Mouse (Mus musculus) MEL (cell line): ENCODE measurements around the gene Arhgap5. TPM values are rescaled to one million over a fixed set of nuclear protein-coding genes. Genes with fewer than 3 reads are reported as not detected.

Experiments used
- DNase-seq: peaks from one replicate; pipeline ENCODE4 v3.0.0; 2011; ENCODE audit warnings: low read depth, low spot score
- H3K27ac ChIP-seq: 2 replicates; pipeline ENCODE4 v1.5.1; 2012; ENCODE audit warnings: low read depth, mild to moderate bottlenecking, control low read depth, low read length, moderate library complexity; ENCODE audit not compliant: control insufficient read depth
- H3K27me3 ChIP-seq, 2 experiments: fragments of 150-350 bp in 1 of 2; sonication (generic) in 1 of 2; 2 replicates each; pipeline ENCODE4 v1.6.1; 2012; ENCODE audit warnings: low read length in 2 of 2, mild to moderate bottlenecking in 2 of 2, improper control_type of control experiment in 1 of 2, moderate library complexity in 1 of 2; ENCODE audit not compliant: insufficient read depth in 2 of 2, control insufficient read depth in 1 of 2
- H3K36me3 ChIP-seq, 2 experiments: 2 replicates each; pipeline ENCODE4 v1.6.1; 2012 to 2014; ENCODE audit warnings: low read length in 2 of 2, improper control_type of control experiment in 1 of 2, inconsistent platforms in 1 of 2, mild to moderate bottlenecking in 1 of 2; ENCODE audit not compliant: insufficient read depth in 2 of 2, control insufficient read depth in 1 of 2
- H3K4me1 ChIP-seq, 2 experiments: fragments of 150-350 bp in 1 of 2; sonication (generic) in 1 of 2; 2 replicates each; pipeline ENCODE4 v1.6.1; 2012; ENCODE audit warnings: low read length in 2 of 2, improper control_type of control experiment in 1 of 2, mild to moderate bottlenecking in 1 of 2; ENCODE audit not compliant: insufficient read depth in 2 of 2, control insufficient read depth in 1 of 2
- H3K4me3 ChIP-seq, 2 experiments: fragments of 150-350 bp in 1 of 2; sonication (generic) in 1 of 2; 2 replicates each; pipeline ENCODE4 v1.5.1; 2012; ENCODE audit warnings: low read depth in 2 of 2, low read length in 2 of 2, mild to moderate bottlenecking in 2 of 2, moderate library complexity in 2 of 2, control low read depth in 1 of 2, improper control_type of control experiment in 1 of 2; ENCODE audit not compliant: control insufficient read depth in 1 of 2, insufficient read depth in 1 of 2
- H3K79me2 ChIP-seq: 2 replicates; pipeline ENCODE4 v1.6.1; 2012; ENCODE audit warnings: mild to moderate bottlenecking, low read length, moderate library complexity; ENCODE audit not compliant: control insufficient read depth, poor library complexity, insufficient read depth
- H3K9ac ChIP-seq: 2 replicates; pipeline ENCODE4 v1.6.1; 2012; ENCODE audit warnings: low read depth, mild to moderate bottlenecking, control low read depth, low read length, moderate library complexity; ENCODE audit not compliant: control insufficient read depth, poor library complexity, severe bottlenecking
- H3K9me3 ChIP-seq: fragments of 150-350 bp; sonication (generic); replicated peaks from 2 replicates; pipeline ENCODE4 v1.6.1; 2012; ENCODE audit warnings: mild to moderate bottlenecking, low read length, improper control_type of control experiment, moderate library complexity; ENCODE audit not compliant: insufficient read depth
- BHLHE40 ChIP-seq: IDR thresholded peaks from 2 replicates; pipeline ENCODE4 v1.6.1; 2012; ENCODE audit warnings: low read depth, mild to moderate bottlenecking, inconsistent platforms, low read length, improper control_type of control experiment, borderline replicate concordance
- CHD1 ChIP-seq: IDR thresholded peaks from 2 replicates; pipeline ENCODE4 v1.6.1; 2012; ENCODE audit warnings: low read depth, mild to moderate bottlenecking, inconsistent platforms, low read length, improper control_type of control experiment
- CTCF ChIP-seq, 3 experiments: IDR thresholded peaks in 2 of 3; conservative IDR thresholded peaks in 1 of 3; 2 replicates each; pipeline ENCODE4 v1.5.1; 2011 to 2012; ENCODE audit warnings: low read length in 3 of 3, low read depth in 2 of 3, mild to moderate bottlenecking in 2 of 3, improper control_type of control experiment in 1 of 3, inconsistent platforms in 1 of 3, mixed read lengths in 1 of 3, moderate library complexity in 1 of 3; ENCODE audit not compliant: control insufficient read depth in 1 of 3, insufficient read depth in 1 of 3, poor library complexity in 1 of 3, severe bottlenecking in 1 of 3
- ELF1 ChIP-seq: IDR thresholded peaks from 2 replicates; pipeline ENCODE4 v1.6.1; 2014; ENCODE audit warnings: low read depth, mild to moderate bottlenecking, inconsistent platforms, low read length, improper control_type of control experiment, moderate library complexity
- GABPA ChIP-seq: IDR thresholded peaks from 2 replicates; pipeline ENCODE4 v1.6.1; 2012; ENCODE audit warnings: low read depth, mild to moderate bottlenecking, inconsistent platforms, low read length, improper control_type of control experiment, moderate library complexity
- GATA1 ChIP-seq: IDR thresholded peaks from 2 replicates; pipeline ENCODE4 v1.6.1; 2011; ENCODE audit warnings: low read depth, low read length, improper control_type of control experiment
- HCFC1 ChIP-seq: IDR thresholded peaks from 2 replicates; pipeline ENCODE4 v1.6.1; 2012; ENCODE audit warnings: low read depth, mild to moderate bottlenecking, inconsistent platforms, low read length, improper control_type of control experiment, moderate library complexity
- JUND ChIP-seq: IDR thresholded peaks from 2 replicates; pipeline ENCODE4 v1.6.1; 2011; ENCODE audit warnings: low read depth, mild to moderate bottlenecking, improper control_type of control experiment, low read length
- KAT2A ChIP-seq: conservative IDR thresholded peaks from 2 replicates; pipeline ENCODE4 v1.6.1; 2012; ENCODE audit warnings: low read depth, low read length, improper control_type of control experiment, inconsistent platforms
- MAFK ChIP-seq: IDR thresholded peaks from 2 replicates; pipeline ENCODE4 v1.6.1; 2011; ENCODE audit warnings: low read depth, mild to moderate bottlenecking, low read length, improper control_type of control experiment, borderline replicate concordance
- MAX ChIP-seq: IDR thresholded peaks from 2 replicates; pipeline ENCODE4 v1.6.1; 2011; ENCODE audit warnings: low read length, improper control_type of control experiment
- MAZ ChIP-seq: IDR thresholded peaks from 2 replicates; pipeline ENCODE4 v1.6.1; 2012; ENCODE audit warnings: low read depth, mild to moderate bottlenecking, inconsistent platforms, low read length, improper control_type of control experiment
- MEF2A ChIP-seq: IDR thresholded peaks from 2 replicates; pipeline ENCODE4 v1.6.1; 2014; ENCODE audit warnings: low read depth, mild to moderate bottlenecking, inconsistent platforms, low read length, improper control_type of control experiment; ENCODE audit not compliant: poor library complexity, insufficient replicate concordance, severe bottlenecking; ENCODE audit errors: extremely low read depth
- MXI1 ChIP-seq: IDR thresholded peaks from 2 replicates; pipeline ENCODE4 v1.6.1; 2011; ENCODE audit warnings: mild to moderate bottlenecking, low read depth, low read length, improper control_type of control experiment
- MYB ChIP-seq: IDR thresholded peaks from 2 replicates; pipeline ENCODE4 v1.6.1; 2011; ENCODE audit warnings: mild to moderate bottlenecking, low read depth, low read length, improper control_type of control experiment
- MYC ChIP-seq: IDR thresholded peaks from 2 replicates; pipeline ENCODE4 v1.6.1; 2011; ENCODE audit warnings: low read depth, mild to moderate bottlenecking, low read length, improper control_type of control experiment, moderate library complexity
- POLR2AphosphoS2 ChIP-seq: IDR thresholded peaks from 2 replicates; pipeline ENCODE4 v1.6.1; 2011; ENCODE audit warnings: low read length, improper control_type of control experiment
- RCOR1 ChIP-seq: IDR thresholded peaks from 2 replicates; pipeline ENCODE4 v1.6.1; 2012; ENCODE audit warnings: low read depth, mild to moderate bottlenecking, inconsistent platforms, low read length, improper control_type of control experiment
- TAL1 ChIP-seq: IDR thresholded peaks from 2 replicates; pipeline ENCODE4 v1.6.1; 2012; ENCODE audit warnings: mild to moderate bottlenecking, inconsistent platforms, low read length, moderate library complexity, mixed read lengths
- TCF12 ChIP-seq: IDR thresholded peaks from 2 replicates; pipeline ENCODE4 v1.6.1; 2014; ENCODE audit warnings: low read depth, mild to moderate bottlenecking, inconsistent platforms, low read length, improper control_type of control experiment, moderate library complexity
- USF1 ChIP-seq: IDR thresholded peaks from 2 replicates; pipeline ENCODE4 v1.6.1; 2014; ENCODE audit warnings: low read depth, mild to moderate bottlenecking, inconsistent platforms, low read length, improper control_type of control experiment, moderate library complexity
- ZC3H11A ChIP-seq: IDR thresholded peaks from 2 replicates; pipeline ENCODE4 v1.6.1; 2012; ENCODE audit warnings: low read depth, mild to moderate bottlenecking, inconsistent platforms, low read length, improper control_type of control experiment
- ZNF384 ChIP-seq: IDR thresholded peaks from 2 replicates; pipeline ENCODE4 v1.6.1; 2012; ENCODE audit warnings: low read depth, mild to moderate bottlenecking, inconsistent platforms, low read length, improper control_type of control experiment
- polyA plus RNA-seq, 2 experiments: library from polyadenylated mRNA; stranded (reverse) in 1 of 2; unstranded in 1 of 2; fragments of >175 nt in 1 of 2; fragments of >200 nt in 1 of 2; gene quantifications; 2 replicates each; pipeline versions ENCODE4 v1.2.1 to v1.2.4; 2012; ENCODE audit warnings: low replicate concordance in 2 of 2, low read depth in 1 of 2; ENCODE audit not compliant: insufficient read length in 2 of 2, insufficient read depth in 1 of 2, missing spikeins in 1 of 2
- total RNA-seq: library from RNA; depleted of rRNA; stranded (reverse); fragments of 300-350 nt; gene quantifications from 2 replicates; pipeline ENCODE4 v1.2.3, GENCODE M21; 2012

Gene Arhgap5
- total and polyA plus RNA-seq, 3 experiments = 10.5 to 108 (median 11.8) TPM

DNA sequence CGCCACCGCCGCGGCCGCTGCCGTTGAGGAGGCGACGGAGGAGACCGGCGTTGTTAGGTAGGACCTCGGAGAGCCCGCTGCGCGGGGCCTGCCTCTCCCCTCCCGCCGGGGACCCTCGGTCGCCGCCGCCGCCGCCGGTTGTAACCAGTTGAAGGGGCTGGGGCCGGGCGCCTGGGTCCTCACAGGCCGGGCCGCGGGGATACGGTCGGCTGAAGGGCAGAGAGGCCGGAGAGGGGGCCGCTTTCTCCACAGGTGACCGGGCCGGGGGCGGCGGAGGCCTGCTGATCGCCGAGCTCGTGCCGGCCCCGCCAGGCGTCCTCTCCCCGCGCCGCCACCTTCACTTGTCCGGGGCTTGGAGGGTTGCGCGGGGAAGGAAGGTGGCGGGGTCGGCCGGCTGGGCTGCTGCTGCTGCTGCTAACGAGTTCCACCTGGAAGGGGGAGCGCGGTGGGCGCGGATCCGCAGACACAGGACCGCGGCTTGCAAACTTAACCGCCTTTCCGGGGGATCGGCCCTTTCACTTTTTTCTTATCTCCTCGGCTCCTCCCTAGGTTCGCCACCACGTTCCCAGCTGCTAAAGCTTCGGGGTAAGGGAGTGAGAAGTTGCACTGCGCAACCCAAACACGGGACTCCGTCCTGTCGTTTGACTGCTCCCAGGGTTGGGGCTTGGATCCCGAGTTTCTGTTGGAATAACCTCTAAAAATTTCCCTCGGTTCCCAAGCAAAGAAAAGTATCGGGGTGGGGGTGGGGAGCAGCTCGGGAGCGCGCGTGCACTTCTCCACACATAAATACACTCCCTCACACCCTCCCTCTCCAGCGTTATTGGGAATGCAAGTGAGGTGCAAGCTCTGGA, 784 bp downstream of the Arhgap5 start (continued):
- TF ChIP-seq POLR2AphosphoS2 (no peak), GABPA (no peak), GATA1 (peak; percentile 59), MAX (no peak), ZC3H11A (no peak), ZNF384 (no peak), KAT2A (no peak), TAL1 (no peak), CTCF (IDR thresholded peaks at IDR 0.05 in 2 of 3, conservative IDR thresholded peaks at IDR 0.05 in 1 of 3; ENCODE audit: control insufficient read depth in 1 of 3, insufficient read depth in 1 of 3, low read depth in 2 of 3, low read length in 3 of 3, poor library complexity in 1 of 3, severe bottlenecking in 1 of 3) (no peak), MYB (no peak), BHLHE40 (0 out of 2 replicates have a peak, but pooled peaks have one; percentile 4), TCF12 (peak; percentile 40; the same call in 1 of the 2 replicates), ELF1 (no peak), MYC (no peak), MEF2A (no peak), HCFC1 (no peak)

DNA sequence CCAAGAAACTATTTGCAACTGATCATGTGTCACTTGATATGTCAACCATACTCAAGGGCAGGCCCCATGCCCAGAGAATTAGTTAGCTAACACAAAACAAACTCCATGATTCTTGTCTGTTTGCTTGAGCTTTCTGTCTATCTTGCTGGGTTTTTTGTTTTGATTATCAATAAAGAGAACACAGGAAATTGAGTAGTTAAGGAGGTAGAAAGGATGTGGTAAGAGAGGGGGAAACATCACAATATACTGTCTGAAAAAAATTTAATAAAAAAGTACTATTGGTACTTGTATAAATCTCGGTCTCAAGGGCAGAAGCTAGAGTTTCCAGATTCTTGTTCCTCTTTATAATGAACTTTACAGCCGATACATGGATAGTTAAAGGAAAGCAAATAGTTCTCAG, 20.9 kb downstream of the Arhgap5 start:
- H3K9ac ChIP-seq = no peak overlapping the region
- TF ChIP-seq MAZ = no peak
- no peak for TF ChIP-seq MAFK
- TF ChIP-seq JUND = no peak
- TF ChIP-seq MXI1 = no peak
- TF ChIP-seq HCFC1 = no peak
- no peak for TF ChIP-seq GATA1
- no peak for TF ChIP-seq GABPA
- TF ChIP-seq RCOR1 = no peak
- TF ChIP-seq USF1 = no peak
- TF ChIP-seq ZC3H11A = no peak
- TF ChIP-seq MAX = no peak
- no peak for TF ChIP-seq CHD1
- TF ChIP-seq, all 39 proteins: peak for 0
- H3K36me3 ChIP-seq = peaks cover 0 to 8% of the 10 kb centered on the region in 2 experiments; a peak in 3 of 4 replicates
- no peak overlapping the region for H3K4me3 ChIP-seq
- H3K4me1 ChIP-seq = peaks cover 0 to 17% of the 10 kb centered on the region in 2 experiments; a peak in 2 of 4 replicates
- H3K9me3 ChIP-seq = no peaks in the 10 kb centered on the region
- peak; percentile 20 for DNase-seq
- H3K79me2 ChIP-seq = peaks cover 7% of the 10 kb centered on the region
- H3K27ac ChIP-seq = no peak overlapping the region
- H3K27me3 ChIP-seq = no peaks in the 10 kb centered on the region
